Mouse (Mus musculus) bone marrow macrophage, adult 2 months (primary cell): ENCODE results near the gene Klhdc1.

Experiments
- CTCF ChIP-seq: IDR thresholded peaks from 2 replicates; pipeline ENCODE4 v1.5.1; 2012; ENCODE audit warnings: low read depth, mild to moderate bottlenecking, low read length, moderate library complexity
- POLR2A ChIP-seq: IDR thresholded peaks from 2 replicates; pipeline ENCODE4 v1.6.1; 2012; ENCODE audit warnings: mild to moderate bottlenecking, low read depth, low read length, borderline replicate concordance

DNA sequence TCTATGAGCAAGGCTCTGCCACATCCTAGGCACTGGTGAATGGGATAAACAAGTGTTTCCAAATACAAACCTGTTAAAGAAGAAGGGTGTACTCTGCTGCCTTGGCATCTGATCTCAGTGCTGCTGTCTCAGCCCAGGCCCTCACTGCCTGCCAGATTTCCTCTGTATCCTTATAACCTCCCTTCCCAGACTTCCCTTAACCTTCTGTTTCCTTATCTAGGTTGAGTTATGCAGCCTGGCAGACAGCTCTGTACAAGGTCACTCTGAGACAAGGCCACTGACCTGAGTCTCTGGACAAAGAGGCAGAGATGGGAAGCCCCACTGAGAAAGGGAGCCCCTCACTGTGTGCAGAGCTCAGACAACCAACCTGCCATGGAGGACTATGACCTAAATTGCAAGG, 77.5 kb downstream of the Klhdc1 start:
- TF ChIP-seq CTCF = no peak
- no peak for TF ChIP-seq POLR2A
